Mouse (Mus musculus): ENCODE results near the gene Hrh3.

The Hrh3 gene

DNA sequence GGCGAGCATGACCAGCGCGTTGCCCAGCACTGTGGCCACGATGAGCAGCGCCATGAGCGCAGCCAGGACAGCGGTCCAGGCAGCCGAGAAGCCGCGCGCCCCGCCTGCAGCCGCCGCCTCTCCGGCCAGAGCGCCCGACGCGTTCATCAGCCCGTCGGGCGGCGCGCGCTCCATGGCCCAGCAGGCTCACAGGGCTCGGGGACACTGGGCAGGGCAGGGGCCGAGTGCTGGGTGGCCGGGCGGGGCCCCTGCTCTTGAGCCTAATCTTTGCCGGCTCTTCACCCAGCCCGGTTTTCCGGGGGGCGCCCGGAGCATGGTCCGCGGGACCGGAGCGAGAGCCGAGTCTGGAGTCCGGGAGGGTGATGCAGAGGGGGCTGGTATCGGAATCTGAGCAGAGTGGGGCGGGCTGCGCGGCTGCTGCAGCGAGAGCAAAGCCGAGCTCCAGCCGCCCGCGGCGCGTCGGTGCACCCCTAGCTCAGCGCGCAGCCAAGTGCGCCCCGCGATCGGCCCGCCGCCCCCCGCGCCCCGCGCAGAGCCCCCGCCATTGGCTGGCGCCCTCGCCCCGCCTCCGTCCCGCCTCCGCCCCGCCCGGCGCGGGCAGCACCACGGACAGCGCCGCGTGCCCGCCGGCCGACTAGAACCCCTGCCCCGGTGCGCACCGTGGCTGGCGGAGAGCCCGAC, at the start of gene Hrh3:
Gene Hrh3 (minus strand): TSS at position 511 of the 681 bp plus-strand sequence.
- no peak for DNase-seq

DNA sequence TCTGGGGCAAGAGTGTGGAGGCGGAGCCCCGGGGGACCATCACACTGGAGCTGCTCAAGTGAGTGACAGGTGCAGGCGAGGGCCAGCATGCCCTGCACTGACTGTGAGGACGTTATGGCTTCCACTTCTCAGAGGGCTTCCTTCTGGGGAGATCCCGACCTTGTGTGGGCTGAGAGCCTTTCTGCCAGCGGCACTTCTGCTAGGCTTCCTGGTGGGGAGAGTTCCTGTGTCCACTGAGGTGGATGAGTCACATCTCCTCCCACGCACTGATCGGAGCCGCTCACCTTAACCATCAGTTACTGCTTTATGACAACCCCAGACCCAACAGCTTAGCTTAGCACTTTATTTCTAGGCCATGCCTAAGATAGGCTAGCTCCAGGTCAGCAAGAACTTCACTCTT, 44.3 kb upstream of the Hrh3 start:
- DNase-seq: no peak

DNA sequence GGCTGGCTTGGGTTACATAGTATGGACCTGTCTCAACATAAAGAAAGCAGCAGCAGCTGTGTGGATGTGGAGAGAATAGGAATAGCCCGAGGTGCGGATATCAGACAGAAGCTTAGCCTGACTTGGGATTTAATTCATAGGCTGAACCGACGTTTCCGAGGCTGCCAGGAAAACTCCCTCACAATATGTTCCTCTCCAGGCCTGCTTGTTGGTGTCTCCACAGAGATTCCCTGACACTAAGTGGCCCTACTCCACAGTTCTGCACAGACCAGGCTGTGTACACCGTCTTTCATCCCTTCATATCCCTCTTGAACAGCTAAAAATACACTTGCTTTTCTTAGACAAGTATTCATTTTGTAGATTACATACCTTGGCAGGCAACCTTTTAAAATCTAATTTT, 43.1 kb upstream of the Hrh3 start:
- DNase-seq: no peak

DNA sequence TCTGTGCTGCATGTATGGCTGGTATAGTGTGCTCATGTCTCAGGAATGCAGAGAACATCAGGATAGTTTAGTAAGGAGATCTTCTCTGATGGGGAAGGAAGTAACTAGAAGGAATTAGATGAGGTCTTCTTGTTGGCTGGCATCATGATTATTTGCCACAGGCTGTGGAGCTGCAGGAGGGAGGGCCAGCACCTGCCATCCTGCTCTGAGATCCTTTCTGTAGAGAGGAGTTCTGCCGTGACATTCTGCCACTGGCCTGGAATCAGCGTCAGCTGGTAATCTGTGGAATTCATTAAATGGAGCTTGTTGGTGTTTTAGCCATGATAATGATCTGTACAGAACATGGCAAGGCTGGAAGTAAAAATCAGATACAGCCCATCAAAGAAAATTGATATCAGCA, 41.8 kb upstream of the Hrh3 start:
- DNase-seq: no peak

DNA sequence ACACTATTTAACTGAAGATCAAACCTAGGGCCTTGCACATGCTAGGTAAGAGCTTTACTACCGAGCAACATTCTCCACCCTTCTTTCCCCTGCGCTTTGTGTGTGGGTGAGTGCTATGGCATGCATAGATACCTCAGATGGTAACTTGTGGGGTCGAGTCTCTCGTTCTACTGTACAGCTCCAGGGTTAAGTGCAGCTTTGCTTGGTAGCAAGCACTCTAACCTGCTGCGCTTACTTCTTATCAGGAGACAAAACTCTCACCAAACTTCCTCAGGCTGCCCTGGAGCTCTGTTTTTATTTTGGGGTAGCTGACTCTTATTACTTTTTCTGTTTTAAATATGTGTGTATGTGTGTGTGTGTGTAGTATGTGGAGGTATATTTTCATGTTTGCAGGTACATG, 31.1 kb upstream of the Hrh3 start:
- DNase-seq: no peak

DNA sequence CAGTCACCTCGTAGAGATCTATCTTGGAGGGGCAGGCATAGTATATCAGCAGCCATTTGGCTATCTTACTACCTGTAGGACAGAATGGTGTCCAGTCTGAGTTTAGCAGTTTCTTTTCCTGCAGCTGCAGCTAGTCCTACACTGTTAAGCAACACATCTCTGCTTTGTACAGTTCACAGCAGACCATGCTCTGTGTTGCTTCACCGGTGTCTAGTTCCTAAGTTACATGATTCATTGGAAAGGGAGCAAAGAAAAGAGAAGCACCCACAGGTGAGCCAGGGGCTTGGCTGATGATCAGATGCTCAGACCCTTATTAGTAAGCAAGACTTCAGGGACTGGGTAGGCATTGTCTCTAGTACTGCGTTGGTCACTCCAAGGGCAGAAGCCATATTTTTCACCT, 29.6 kb upstream of the Hrh3 start:
- no peak for DNase-seq

DNA sequence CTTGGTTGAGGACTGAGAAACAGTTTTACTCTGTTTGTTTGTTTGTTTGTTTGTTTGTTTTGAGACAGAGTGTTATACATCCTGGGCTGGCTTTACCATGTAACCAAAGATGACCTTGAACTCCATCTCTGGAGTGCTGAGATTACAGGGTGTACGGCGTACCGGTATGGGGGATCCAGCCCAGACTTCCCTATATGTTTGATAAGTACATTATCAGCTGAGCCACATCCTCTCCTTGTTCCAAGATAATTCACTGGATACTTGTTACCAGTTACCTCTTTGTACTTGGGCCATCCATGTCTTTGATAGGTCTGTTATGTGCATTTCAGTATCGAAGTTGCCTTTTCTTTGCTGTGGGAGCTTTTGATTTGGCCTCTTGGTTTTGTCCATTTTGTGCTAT, 28.9 kb upstream of the Hrh3 start:
- DNase-seq: no peak

DNA sequence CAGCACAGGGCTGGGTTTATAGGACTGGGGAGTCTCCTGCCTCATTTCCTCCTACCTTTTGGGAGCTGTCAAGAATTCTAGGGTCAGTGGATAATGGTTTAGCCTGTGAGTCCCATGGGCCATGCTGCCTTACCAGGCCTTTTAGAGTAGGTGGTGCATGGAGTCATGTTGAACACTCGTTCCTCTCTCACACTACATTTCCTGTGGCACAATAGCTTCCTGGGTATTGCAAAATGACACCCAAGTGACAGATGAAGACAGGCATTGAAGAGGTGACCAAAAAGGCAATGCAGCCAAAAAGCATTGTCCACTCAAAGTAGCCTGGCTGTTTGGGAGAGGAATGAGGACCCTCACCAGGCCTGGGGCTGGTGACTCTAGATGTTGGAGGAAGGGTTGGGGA, 23.4 kb upstream of the Hrh3 start:
- DNase-seq: no peak

DNA sequence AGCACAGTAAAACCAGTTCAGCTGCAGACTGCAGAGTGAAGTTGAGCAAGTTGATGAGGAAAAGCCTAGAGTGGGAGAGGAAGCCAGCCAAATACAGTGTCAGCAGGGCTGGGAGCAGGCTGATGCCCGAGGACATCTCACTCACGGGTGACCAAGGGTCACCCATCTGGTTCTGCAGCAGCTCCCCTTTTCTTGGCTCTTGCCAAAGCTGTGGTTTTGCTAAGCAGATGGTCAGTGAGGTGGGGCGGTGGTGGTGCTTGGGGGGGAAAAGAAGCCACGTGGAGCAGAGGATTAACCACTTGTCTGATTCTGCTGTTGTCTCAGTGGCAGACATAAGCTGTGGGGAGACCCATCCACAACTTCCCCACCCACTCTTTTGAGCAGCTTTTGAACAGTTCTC, 21.9 kb upstream of the Hrh3 start:
- peak; percentile 98 for DNase-seq

DNA sequence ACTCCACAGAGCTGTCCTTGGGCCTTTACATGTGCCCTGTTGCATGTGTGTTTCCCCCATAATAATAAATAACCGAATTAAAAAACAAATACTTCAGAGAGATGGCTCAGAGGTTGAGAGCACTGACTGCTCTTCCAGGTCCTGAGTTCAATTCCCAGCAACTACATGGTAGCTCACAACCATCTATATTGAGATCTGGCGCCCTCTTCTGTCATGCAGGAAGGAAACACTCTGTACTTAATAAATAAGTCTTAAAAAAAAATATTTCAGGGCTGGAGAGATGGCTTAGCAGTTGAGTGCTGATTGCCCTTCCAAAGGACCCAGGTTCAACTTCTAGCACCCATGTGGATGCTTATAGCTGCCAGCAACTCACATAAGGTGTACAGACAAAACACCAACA, 19.9 kb upstream of the Hrh3 start:
- DNase-seq: no peak

DNA sequence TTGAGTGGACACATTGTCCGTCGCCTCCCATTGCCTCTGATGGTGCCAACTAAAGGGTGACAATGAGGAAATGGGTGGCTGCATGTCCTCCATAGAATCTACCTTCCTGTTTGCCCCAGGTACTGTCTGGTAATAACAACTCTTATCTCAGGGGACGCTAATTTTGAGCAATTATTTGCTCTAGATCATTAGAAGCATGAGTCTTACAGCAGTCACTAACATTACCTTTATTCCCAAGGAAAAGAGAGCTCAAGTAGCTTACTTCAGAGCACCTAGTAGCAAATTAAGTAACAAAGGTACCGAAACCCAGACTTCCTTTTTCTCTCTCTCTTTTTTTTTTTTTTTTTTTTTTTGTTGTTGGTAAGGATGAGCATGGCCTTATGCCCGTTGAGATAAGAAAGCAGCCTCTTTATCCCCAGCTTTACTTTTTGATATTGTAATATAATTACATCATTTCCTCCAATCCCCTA, 16.0 kb upstream of the Hrh3 start:
- no peak for DNase-seq

DNA sequence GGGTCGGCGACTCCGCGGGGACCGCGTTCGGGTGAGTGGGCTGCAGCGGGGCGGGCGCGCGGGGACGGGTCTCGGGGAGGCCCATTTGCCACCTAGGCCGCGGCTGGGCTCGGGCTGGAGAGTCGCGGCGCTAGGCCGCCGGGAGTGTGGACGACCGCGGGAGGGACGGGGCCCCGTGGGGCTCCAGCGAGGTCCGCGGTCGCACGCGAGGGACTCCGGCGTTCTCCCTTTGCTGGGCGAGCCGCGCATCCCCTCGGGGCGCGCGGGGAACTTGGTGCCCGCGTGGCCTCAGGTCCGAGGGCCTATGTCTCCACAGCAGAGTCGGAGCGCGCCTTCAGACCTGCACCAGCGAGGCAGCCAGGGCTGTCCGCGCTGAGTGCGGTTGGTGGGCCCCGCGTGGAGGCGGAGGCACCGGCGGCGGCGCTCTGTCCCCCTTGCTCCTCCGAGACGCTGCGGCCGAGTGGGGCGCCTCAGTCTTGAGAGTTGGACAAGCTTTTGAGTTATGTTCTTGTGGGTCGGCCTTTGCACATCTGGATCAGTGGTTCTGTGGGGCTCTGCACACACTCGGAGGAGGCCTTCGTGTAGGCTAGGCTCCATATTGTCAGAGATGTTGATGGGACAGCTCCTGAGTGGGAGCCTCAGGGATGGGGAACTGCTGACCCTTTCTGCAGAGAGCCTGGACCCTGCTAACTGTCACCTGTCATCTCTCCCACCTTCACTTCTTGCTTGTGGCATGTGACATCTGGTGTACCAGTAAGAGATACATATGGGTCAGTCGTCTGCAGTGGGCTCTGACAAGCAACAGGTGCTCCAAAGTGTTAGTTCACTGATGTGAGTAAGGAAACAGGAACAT, 15.4 kb upstream of the Hrh3 start:
- DNase-seq: peak; percentile 89

DNA sequence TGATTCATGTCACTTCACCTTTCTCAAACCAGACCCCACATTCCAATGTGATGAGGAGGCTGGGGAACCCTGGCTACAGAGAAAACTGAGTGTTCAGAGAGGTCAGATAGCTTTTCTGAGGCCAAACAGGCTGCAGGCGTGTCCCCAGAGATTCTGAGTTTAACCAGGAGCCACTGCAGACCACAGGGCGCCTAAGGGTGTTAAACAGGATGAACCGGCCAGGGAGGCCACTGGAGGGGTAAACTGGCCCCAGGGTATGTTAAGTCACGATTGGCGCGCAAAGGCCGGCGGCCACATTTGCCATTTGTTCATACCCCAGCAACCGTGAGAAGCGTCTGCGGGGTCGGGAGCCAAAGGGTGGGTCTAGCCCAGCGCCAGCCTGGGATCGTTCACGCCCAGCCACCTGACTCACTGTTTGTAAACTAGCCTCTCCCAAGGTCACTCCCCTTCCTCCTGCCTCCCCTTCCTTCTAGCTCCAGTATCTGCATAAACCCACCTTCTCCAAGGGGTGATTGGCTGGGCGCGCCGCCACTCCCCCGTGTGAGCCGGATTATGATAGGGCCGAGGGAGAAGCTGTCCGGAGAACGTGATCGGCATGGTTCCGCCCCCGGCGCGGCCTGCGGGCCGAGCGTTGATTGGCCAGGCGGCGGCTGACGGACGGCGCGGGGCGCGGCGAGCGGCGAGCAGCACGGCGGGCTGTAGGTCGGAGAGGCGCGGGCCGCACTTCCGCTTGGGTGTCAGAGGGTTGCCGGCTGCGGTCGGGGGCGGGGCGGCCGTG, 14.6 kb upstream of the Hrh3 start, which contains the start of gene Osbpl2:
Gene Osbpl2 (plus strand): TSS at position 646 of the 778 bp plus-strand sequence.
- peak; percentile 100 for DNase-seq

DNA sequence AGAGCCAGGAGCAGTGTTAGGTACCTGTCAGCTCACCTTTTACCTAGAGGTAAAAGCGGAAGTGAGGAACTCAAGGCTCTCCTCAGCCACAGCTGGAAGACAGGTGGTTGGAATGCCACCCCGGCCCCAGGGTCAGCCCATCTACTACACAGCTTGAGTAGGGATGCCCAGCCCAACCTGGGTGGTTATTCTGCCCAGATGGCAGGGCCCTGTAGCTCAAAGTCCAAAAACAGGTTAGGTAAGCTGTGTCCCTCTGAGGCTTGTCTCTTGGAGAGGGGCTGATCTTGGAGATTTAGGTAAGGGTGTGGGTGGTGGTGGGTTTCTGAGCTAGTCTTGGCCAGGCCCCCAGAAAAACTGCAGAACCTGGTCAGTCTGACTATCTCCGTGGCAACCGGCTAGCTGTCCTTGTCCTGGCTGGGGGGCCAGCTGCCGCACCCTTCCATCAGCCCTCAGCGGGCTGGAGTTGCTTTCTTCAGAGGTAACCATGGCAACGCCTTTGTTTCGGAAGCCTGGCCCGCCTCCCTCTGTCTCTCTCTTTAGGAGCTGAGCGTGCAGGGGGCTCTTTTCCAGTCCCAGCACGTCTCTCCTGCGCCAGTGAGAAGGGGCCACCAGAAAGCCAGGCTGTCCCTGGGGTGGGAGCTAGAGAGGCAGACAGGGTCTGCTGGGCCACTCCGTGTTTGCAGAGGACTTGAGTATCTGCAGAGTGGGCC, 13.4 kb upstream of the Hrh3 start:
- peak; percentile 93 for DNase-seq

DNA sequence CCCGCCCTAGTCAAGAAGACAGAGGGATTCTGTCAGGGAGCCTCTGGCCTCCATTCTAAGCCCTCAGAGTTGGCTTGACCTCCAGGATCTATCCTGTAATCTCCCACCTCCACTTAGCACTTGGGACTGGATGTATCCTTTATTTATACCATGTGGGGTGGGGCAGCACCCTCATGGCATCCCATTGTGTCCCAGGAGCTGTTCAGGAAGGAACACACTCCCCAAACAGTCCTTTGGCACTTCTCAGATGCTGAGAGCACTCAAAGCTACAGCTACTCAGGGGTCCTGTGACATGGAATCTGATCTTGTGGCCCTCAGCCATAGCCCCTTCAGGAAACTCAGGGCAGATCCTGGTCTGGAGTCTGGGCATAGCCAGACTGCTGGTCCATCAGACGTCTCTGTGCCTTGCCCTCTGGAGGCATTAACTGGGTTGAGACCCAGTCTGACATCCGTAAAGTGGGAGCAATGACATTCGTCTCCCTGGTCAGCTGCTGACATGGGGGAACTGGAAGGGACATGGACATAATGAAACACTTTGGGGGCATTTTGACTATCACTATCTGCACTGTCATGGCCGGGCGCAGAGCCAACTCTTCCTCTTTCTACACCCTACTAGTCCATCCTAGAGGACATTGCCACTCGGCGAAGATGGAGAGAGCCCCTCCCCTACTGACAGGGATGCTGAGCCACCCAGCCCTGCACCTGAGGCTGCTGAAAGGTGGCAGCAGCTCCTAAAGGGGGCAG, 12.6 kb upstream of the Hrh3 start:
- DNase-seq: peak; percentile 94

DNA sequence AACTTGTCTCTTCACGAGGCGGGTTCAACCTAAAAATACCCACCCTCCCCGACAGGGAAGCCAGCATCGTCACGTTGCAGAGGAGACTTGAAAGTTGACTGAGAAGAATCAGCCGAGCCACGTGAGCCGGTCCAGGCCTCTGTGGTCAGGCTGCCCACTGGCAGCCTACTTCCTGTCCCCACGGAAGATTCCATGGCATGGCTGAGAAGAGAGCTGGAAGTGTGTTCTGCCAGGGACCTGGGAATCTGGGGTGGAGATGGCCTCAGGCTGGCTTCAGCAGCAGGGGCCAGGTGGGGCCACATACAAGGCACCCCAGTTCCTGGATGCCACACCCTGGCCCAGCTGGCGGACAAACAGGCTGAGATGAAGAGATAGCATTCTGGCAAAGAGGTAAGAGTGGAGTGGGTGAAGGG, 11.8 kb upstream of the Hrh3 start:
- DNase-seq: peak; percentile 97

DNA sequence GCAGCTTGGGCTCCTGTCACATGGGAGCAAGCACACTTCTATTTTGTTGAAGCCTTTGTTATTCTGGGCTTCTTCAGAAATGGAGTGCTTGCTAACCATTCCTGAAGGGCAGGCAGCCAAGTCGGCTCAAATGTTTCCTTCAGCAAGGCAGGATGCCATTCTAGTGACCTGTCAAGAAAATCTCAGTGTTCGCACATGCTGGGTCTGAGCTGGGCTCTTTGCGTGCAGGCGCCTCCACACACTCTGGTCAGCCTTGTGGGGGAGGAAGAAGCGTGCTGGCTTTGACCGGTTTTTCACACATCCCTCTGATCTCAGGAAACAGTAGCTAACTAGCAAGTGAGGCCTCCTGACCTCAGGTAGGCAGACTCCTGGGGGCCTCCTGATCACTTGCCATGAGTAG, 11.0 kb upstream of the Hrh3 start:
- peak; percentile 91 for DNase-seq

DNA sequence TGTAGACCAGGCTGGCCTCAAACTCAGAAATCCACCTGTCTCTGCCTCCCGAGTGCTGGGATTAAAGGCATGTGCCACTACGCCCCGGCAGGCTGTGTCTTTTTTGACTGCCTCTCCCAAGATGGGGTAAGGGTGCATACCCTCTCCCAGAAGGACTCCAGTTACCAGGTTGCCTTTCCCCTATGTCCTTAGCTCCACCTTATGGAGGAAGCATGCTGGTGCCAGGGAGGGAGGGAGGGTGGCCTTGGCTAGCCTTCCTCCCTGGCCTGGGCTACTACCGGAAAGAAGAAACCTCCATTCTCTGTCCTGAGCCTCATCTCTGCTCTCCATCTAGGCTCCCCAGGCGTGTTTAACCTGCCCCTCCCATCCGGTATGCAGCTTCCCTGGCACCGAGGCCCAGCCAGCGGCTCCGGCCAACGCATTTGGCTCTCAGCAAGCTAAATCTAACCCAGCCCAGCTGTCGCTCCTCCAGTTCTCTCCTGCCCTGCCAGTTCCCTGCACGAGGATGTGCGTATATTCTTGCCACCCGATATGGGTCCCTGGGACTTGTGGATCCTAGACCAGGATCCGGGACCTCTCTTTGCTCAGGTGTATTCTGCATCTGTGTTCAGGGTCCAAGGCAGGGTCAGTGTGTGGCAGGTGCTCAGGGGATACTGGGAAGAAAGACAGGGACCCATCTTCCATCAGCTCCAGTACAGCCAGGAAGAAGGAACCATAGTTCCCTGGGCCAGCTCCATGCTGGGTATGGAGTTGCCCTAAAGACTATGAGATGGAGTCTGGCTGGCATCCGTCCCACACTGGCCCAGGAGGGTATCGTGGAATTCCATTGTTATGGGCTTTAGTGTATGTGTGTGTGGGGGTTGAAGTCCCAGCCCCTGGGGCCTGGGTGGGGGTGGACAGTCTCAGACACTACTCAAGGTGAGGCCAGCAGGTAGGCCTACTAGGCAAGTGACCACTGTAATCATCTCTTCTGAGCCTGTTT, 9.9 kb upstream of the Hrh3 start:
- DNase-seq: peak; percentile 97

DNA sequence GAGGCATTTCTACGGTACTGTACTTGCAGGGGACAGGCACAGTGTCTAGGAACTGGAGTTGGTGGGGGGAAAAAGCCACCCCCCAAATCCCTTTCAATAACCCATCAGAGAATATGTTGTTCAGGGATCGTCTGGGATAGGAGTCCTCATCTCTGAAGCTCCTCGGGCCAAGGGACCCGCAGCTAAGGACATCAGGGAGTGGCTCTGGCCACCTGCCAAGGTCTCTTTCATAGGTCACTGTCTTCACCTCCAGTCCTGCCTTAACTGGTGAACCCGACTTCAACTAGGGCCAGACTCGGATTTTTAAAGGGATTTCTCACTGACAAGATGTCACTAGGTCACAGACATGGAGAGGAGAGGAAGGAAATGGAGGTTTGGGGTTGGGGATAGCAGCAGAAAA, 4.0 kb upstream of the Hrh3 start:
- DNase-seq: peak; percentile 86

DNA sequence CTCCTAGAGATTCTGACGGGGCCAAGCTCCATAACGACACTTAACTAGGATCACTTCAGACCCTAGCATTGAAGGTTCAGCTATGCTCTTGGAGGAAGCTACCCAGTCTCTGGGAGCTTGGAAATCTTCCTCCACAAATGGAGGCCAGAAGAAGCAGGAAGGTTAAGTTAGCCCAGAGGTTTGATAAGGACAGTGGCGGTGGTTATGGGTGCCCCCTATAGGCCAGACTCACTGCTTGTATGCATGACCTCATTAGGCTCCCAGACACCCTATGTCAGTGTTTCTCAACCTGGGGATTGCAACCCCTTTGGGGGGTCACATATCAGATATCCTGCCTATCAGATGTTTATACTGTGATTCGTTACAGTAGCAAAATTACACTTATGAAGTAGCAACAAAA, 2.8 kb upstream of the Hrh3 start:
- DNase-seq: peak; percentile 56

Data from heart, adult 11 months (tissue).